Mouse (Mus musculus): Measurements from ENCODE around the gene Klhl23.
"Not testable (repeated sequence)": the region's sequence is repeated elsewhere in the genome, so short reads cannot be mapped to it uniquely, and the experiment has no call there.

Gene Klhl23

GRCm38 (mm10) chr2:69821711-69822110 lies at the start of gene Klhl23:
Gene Klhl23, plus strand, starts transcription at chr2:69821944.
- no peak for DNase-seq (ENCODE audit: low read depth, low spot score)

DNA sequence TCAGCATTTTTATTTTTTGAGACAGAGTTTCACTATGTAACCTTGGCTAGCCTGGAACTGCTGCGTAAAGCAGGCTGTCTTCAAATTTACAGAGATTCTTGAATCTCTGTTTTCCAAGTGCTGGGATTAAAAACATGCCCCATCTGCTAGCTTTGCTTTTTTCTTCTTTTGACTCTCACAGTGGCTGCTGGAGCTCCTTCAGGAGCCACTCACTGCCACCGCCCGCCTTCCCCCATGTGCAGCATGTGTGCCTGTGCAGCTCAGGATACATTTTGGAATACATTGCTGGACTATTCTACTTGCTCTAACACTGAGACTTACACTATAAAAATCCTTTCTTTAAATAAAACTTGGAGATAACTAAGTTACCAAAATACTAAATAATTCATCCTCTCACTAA lies 48.4 kb upstream of the Klhl23 start:
- no peak for DNase-seq (ENCODE audit: low read depth, low spot score)

DNA sequence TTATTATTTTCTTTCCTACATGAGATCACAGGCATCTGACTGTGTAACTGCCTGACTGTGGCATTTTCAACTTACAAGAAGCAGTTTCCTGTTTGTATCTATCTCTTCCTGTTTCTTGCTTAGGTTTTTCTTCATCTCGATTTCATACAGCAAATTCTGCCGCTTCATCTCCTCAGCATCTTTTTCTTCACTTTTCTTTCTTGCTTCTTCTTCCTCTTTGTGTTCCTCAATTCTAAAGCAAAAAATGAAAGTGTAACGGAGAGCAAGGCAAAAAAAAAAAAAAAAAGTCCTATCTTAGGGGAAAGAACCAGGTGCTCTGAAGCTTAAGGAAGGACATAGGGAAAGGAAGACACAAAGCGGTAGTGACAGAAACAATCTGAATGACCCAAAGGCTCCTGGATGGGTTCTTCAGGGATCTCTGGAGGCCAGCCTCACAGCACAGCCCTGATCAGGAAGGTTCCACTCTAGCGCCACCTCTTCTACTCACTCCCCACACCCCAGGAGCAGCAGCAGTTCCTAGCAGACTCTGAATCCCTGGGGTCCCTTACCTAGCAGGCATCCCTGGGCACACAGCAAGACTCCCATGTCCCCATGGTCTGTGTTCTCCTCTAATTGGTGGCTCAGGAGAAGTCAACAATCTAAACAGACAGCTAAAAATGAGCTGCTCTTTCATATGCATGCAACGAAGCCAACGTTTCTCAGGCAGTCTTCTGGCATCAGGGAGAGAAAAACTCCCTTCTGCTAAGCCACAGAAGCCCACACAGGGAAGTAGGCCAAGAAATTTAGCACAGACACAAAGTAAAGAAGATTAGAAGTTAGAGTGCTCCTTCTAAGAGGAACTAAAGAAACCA lies 43.5 kb upstream of the Klhl23 start:
- DNase-seq (ENCODE audit: low read depth, low spot score), result no peak

GRCm38 (mm10) chr2:69778836-69779177 lies 42.9 kb upstream of the Klhl23 start:
- DNase-seq (ENCODE audit: low read depth, low spot score), result no peak

DNA sequence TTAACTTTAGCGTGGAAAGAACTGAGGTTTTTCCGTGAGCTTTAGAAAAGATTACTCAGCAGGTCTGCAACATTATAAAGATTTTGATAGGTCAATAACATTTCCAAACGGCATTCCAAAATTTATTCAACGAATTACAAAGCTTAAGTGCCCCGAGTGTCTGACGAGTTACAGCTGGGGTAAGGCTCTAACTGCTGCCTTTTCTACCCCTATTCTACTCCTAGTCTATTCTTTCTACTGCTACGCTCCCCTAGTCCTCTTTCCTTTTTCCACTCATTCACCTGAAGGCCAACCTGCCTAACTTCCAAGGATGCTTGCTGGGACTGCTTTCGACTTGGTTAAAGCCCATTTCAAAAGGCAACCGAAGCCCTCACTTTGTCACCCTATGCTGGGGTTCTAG lies 32.8 kb upstream of the Klhl23 start:
- no peak for DNase-seq (ENCODE audit: low read depth, low spot score)

- DNase-seq (ENCODE audit: low read depth, low spot score), result peak; percentile 99
These were observed 32.2 kb upstream of the Klhl23 start, which contains the start of the genes Ccdc173 and Phospho2 for GRCm38 (mm10) chr2:69789429-69790069. Gene Ccdc173, minus strand, starts transcription at chr2:69789575. Gene Phospho2, plus strand, starts transcription at chr2:69789623.

DNA sequence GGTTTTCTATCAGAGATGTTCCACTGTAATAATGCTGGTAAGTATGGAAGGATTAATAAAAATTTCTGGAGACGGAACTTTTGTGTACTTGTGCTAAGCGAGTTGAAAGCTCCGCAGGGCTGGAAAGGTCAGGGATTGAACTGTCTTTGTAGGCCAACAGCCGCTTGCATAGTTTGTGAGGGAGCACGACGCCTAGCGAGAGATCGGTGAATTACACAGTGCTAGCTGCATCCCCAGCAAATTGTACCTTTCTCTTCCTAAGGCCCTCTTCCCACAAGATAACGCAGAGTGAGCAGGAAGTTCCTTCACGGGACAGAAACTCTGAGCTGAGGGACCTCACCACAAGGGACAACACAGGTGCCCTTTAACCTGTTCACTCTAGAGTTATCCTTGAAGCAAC lies 31.5 kb upstream of the Klhl23 start:
- peak; percentile 88 for DNase-seq (ENCODE audit: low read depth, low spot score)

- no peak for DNase-seq (ENCODE audit: low read depth, low spot score)
These were observed 31.0 kb upstream of the Klhl23 start for GRCm38 (mm10) chr2:69790722-69791121.

- peak; percentile 60 for DNase-seq (ENCODE audit: low read depth, low spot score)
These were observed 18.8 kb upstream of the Klhl23 start for GRCm38 (mm10) chr2:69802911-69803312.

DNA sequence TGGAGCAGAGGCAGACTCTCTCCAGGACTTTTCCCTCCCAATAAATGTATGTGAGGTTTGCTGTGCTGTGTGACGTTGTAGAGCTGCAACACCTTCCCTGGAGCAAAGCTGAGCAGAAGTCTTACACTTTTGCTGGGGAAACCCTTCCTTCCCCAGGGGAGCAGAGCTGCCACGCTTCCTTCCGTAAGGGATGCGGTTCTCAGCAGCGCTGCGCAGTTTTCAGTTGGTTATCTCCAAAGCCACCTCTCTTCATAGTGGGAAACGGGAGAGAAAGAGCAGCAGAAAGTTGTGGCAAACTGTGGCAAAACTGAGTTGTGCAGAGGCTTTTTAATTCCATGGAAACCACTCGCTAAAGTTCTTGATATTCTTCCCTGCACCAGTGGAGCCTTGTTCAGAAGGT lies 18.0 kb upstream of the Klhl23 start:
- DNase-seq (ENCODE audit: low read depth, low spot score), result no peak

DNA sequence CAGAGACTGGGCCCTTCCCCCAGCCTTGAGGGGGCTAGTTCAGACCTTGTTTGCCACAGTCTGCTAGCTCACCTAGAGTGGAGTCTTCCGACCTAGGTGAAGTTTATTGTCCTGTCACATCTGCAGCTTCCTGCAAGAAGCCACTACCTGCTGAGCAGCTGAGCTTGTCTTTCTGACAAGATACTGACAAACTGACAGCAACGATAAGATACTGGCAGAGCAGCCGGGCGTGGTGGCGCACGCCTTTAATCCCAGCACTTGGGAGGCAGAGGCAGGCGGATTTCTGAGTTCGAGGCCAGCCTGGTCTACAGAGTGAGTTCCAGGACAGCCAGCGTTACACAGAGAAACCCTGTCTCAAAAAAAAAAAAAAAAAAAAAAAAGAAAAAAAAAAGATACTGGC lies 17.1 kb upstream of the Klhl23 start:
- not testable (repeated sequence) for DNase-seq (ENCODE audit: low read depth, low spot score)

GRCm38 (mm10) chr2:69810169-69810568 lies 11.6 kb upstream of the Klhl23 start:
- DNase-seq (ENCODE audit: low read depth, low spot score), result no peak

DNA sequence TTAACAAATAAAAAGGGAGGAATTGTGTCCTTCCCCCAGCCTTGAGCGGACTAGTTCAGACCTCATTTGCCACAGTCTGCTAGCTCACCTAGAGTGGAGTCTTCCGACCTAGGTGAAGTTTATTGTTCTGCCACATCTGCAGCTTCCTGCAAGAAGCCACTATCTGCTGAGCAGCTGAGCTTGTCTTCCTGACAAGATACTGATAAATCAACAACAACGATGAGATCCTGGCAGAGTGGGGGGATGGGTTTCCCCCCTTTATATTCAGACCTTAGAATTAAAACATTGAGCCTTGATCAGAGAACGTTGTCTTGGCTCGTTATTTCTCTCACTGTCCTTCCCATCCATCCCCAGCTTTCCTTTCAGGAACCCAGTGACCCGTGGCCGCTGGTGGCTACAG lies 10.4 kb upstream of the Klhl23 start:
- DNase-seq (ENCODE audit: low read depth, low spot score), result not testable (repeated sequence)

DNA sequence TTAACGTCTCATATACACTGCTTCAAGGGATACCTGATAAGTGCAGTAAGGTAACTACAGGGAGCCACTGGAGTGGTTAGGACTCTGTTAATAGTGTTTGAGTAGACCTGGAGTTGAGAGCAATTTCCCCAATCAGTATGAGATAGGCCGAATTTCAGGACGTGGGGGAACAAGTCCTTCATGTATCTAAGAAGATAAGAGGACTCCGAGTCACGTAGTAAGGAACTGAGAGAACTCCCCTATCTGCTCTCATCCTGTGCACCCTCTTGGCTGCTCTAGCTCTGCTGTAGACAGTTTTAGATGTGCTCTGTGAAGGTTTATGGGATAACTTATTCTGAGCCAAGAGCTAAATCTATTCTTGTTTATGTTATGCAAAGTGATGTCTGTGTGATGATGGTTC lies 5.2 kb upstream of the Klhl23 start:
- no peak for DNase-seq (ENCODE audit: low read depth, low spot score)

DNA sequence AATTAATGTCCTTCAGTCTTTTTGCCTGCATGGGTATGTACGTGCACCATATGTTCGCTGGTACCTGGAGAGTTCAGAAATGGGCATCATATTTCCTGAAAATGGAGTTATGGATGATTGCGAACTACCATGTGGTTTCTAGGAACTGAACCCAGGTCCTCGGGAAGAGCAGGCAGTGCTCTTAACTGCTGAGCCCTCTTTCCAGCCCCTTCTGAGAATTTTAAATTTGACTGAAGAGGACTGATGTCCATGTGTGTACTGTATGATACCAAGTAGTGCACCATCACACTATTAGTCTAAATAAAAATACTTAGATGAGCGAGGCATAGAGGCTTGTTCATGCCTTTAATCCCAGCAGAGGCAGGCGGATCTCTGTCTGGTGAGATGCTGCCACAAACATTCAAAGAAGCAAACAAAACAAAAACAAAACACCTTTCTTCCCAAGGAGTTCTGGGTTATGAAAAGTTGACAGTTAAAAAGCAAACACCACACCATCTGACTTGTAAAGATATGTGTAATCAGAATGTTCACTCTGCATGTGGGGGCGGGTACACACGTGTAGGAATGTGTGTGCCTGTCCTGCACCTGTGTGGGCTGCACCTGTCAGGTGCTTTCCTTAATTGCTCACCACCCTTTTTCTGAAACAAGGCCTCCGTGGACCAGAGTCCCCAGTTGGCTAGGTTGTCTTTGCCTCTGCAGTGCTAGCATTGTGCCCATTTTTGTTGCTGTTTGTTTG lies 3.2 kb upstream of the Klhl23 start:
- DNase-seq (ENCODE audit: low read depth, low spot score), result no peak

DNA sequence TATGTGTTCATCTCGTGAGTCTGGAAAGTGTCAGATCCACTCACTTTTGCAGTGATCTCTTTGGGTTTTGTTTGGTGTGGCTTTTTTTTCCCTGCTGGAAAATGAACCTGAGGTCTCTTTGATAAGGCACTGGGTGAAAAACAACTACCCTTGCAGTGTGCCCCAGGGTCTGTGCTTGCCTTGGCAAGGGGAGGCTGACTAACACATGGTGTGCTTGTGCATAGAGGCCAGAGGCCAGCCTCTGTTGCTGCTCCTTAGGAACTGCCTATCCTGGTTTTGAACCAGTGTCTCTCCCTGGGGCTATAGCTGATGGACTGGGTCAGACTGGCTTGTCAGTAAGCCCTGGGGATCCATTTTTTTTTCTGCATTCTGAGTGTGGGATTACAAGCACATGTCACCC lies 1.5 kb upstream of the Klhl23 start:
- DNase-seq (ENCODE audit: low read depth, low spot score), result no peak

DNA sequence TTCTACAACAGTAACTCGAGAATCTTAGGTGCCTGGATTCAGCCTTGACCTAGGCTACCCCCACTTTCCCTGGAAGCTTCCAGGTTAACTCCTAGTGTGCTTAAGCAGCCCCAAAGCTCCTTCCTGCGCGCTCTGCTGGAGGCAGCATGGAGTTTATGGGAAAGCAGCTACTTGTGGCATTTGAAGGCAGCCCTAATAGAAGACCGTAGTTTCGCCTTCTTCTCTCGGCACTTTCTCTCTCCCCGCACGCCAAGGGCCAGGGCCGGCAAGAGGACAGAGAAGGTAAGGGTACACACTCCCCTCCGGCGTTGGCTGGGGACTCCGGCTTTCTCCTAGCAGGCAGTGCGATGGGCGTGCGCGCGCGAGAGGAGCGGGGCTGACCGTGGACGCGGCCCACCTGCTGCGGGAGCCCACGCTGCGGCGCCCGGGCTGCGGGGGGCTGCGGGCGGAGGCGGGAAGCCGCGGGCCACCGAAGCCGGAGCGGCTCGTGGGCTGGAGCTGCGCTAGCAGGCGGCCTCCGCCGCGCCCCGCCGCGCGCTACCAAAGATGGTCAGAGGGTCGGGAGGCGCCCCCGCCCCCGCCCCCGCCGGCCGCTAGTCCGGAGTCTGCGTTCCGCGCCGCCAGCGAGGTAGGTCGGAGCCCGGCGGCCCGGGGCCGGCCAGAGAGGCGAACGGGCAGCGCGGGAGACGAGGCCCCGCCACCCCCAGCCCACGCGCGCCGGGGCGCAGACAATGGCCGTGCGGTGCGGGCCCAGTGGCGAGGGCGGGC lies 801 bp downstream of the Klhl23 start:
- no peak for DNase-seq (ENCODE audit: low read depth, low spot score)

- no peak for DNase-seq (ENCODE audit: low read depth, low spot score)
These were observed 1.5 kb downstream of the Klhl23 start for GRCm38 (mm10) chr2:69823129-69823677.

- no peak for DNase-seq (ENCODE audit: low read depth, low spot score)
These were observed 4.2 kb downstream of the Klhl23 start for GRCm38 (mm10) chr2:69825898-69826297.

DNA sequence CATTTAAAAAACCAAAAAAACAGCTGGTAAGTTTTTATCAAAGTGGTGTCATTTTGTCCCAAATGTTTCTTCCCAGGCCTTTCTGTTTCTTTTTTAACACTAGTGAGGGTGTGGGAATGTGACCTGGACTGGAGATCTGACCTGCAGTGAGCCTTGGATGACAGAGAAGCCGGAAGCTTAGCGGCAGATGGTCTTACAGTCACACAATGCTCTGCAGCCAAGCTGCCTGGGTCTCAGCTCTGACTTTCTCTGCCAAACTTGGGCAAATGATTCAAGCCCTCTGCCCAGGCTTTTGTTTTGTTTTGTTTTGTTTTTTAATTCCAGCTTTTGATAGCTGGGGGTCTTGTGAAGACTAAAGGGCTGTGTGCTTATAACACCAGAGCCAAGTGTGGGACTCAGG lies 4.6 kb downstream of the Klhl23 start:
- DNase-seq (ENCODE audit: low read depth, low spot score), result no peak

DNA sequence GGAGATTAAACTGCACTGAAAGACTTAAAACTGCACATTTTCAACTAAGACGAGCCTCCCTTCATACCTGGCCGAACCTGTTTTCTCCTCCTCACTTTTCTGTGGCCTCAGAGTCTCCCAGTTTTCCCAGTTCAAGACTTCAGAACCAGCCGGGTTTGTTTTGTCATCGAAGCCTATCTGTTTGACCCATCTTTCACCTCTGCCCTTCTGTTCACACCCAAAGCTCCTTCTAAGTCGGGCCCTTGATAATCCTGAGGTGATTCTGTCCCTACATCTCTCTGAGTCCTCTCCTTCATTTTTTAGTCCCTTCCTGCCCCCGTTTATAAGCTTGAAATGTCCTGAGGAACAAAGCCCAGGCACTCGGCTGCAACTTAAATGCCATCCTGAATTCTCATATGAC lies 6.3 kb downstream of the Klhl23 start:
- no peak for DNase-seq (ENCODE audit: low read depth, low spot score)

All from c-Kit-negative CD71-positive TER-119-positive erythroid progenitor cells, embryonic 14.5 days (primary cell).